Mouse (Mus musculus) T-helper 2 cell (primary cell): ENCODE measurements around the gene Dcaf10.
"Not testable (repeated sequence)": the region's sequence is repeated elsewhere in the genome, so short reads cannot be mapped to it uniquely, and the experiment has no call there.

Experiments used
- in situ Hi-C: fragments of 300-600 bp; cut with MboI, MseI; formaldehyde crosslinking; loops from one replicate; pipeline ENCODE4 v1.15.1; 2025; ENCODE audit warnings: high pct_unique_total_duplicates

Gene Dcaf10

GRCm38 (mm10) chr4:45341669-45342249, at the start of gene Dcaf10:
TSS of gene Dcaf10 (plus strand) at chr4:45342101.
- in situ Hi-C loops: no loop called here

DNA sequence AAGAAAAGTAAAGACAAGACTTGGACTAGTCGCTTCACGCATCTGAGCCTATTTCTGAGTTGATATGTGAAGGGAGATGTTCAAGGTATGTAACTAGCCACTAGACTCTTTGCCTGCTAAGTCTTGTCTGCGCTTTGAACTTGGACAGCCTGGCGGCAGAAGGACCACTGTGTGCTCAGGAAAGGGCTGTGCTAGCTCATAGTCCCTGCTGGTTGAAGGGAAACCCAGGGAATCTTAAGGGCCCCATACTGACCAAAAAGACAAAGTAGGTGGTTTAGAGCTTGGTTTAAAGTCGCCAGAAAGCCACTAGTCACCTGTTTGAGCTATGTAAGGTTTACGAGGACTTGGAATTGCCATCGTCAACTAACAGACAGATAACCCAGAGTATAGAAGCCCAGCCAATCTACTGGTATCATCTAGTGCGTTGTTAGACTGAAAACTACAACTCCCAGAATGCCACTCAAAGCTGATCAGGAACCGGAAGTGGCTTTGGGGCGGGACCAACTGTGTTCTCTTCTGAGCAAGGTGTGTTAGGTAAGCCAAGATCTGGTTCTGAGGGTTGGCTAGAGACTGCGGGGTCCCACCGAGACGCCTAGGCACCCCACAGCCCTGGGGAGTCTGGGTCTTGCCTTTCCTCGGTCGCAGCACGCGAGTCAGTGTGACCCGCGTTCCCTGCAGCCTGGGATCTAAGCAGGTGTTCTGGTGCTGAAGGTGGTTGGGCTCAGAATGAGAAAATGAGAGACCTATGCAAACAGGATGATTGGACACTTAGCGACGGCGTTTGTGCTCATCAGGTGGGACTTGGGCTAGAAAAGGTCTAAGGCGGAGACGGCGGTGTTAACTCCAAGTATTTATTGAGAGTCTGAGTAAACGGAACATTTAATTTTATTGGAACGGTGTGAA, 45.0 kb upstream of the Dcaf10 start, which contains the start of gene Trmt10b:
TSS of gene Trmt10b (plus strand) at position 466 of the 903 bp plus-strand sequence.
- in situ Hi-C loops: no loop called here

DNA sequence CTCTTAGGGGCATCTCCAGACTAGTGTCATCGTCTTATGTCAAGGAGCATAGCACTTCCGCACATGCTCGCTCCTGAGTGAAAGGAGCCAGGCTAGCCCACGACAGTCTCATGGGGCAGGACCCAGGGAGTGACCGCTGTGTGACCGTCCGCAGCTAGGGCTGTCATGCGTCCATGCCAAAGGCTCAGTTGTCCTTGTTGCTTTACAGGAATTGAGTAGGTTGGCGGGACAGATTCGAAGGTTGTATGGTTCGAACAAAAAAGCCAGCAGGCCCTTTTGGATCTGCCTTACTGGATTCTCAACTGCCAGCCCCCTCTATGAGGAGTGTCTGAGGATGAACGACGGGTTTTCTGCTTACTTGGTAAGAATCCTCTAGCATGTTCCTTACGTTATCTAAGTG, 36.4 kb upstream of the Dcaf10 start:
- in situ Hi-C loops: no loop called here

- in situ Hi-C loops: no loop called here
These were observed 33.9 kb upstream of the Dcaf10 start for GRCm38 (mm10) chr4:45308046-45308445.

- in situ Hi-C loops: no loop called here
These were observed 33.3 kb upstream of the Dcaf10 start for GRCm38 (mm10) chr4:45308606-45309005.

DNA sequence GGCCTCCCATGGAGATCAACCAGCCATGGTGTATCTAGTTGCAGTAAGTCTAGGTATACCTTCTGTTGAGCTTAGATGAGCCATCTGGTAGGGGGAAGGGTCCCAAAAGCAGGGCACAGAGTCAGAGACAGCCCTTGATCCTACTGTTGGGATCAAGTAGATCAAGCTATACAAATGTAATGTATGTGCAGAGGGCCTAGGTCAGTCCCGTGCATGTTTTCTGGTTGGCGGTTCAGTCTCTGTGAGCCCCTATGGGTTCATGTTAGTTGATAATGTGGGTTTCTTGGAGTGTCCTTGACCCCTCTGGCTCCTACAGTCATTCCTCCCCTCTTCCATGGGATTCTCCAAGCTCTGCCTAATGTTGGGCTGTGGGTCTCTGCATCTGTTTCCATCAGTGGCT, 30.8 kb upstream of the Dcaf10 start:
- in situ Hi-C loops: loop anchor here (10.0 kb wide), 1 partner anchor 296 kb away; the partner anchor contains the start of genes Polr1e and Zbtb5

DNA sequence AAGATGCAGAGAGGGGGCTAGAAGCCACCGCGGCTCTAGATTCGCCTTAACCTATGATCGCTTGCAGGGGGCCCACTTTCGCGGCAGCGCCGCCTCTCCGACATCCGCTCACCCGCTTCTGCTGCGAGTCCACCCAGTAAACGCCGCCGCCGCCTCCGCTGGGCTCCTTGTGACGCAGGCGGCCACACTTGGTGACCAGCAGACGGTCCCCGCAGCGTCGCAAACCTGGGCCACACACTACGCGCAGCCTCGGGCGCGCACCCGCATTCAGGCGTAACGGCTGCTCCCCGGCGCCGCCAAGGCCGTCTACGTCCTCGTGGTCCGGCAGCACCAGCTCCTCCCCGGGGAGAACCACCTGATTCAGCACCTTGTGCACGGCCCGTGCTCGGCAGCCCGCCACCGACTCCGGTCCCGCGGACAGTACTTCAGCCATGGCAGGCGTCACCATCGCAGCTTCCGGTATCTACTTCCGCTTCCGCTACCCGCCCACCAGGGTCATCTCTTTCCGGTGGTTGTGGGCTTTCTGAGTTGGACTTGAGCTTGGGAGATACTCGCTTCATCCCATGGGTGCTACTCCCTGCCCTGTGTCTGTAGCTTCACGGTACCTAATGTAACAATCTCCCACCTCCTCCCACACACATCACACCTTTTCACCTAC, 21.6 kb upstream of the Dcaf10 start:
- in situ Hi-C loops: no loop called here

GRCm38 (mm10) chr4:45331139-45331538, 10.8 kb upstream of the Dcaf10 start:
- in situ Hi-C loops: no loop called here

DNA sequence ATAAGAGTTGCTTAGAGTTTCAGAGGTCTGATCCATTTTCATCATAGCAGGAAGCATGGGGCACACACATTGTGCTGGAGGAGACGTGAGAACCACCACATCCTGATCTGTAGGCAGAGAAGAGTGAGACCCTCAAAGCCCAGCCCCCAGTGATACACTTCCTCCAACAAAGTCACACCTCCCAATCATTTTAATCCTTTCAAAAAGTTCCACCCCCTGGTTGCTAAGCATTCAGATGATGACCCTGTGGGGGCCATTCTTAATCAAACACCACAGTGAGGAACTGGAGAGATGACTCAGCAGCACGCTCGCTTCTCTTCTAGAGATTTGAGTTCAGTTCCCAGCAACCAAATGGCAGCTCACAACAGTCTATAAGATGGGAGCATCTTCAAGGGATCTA, 9.4 kb upstream of the Dcaf10 start:
- in situ Hi-C loops: no loop called here

DNA sequence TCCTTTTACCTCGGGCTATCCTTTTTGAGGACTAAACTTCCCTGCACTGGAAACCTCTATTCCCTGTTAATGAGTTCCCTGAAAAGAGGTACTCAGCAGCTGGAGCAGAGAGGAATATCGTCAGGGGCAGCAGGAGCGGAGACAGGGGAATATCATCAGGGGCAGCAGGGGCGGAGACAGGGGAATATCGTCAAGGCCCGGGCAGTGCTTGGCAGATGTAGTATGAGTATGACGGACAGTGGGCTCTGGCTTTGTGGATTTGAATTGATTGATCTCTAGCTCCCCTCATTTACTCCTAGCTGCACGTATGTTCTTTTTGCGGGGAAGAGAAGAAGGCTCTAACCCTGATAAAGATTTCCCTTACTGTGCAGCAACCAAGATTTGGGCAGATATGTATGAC, 675 bp upstream of the Dcaf10 start:
- in situ Hi-C loops: no loop called here

DNA sequence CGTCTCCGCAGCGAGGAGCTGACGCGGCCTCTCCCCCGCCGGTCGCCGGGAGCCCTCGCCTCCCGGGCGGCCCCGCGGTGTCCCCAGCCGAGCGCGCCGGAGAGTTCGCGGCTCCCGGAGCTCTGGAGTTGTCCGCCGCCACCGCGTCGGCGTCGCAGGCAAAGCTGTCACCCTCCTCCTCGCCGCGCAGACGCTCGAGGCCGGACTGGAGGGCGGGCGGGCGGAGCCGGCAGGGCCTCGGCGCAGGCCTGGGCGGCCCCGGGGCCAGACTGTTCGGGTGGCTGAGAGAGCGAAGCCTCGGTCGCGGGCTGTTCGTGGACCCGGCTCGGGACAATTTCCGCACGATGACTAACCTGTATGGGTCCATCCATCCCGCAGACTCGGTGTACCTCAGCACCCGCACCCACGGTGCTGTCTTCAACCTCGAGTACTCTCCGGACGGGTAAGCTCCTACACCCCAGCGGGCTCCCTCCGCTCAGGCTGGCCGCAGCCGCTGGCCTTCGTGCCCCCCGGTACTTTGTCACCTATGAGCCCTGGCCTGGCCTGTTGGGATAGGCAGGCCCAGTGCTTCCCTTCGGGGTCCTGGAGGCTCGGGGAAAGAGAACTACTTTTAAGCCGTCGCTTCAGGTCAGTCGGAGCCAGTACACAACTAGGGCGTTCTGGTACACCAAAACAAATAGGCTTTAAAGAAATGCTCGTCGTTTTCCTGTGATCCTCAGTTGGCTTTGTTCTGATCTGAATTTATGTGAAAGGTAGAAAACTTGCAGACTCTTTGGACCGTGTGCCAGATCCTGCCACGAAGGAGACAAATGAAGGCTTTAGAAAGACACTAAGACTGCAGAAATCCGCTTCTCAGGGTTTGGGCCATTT, 620 bp downstream of the Dcaf10 start, which contains the start of gene Exosc3:
TSS of gene Exosc3 (minus strand) at position 447 of the 870 bp plus-strand sequence.
- in situ Hi-C loops: no loop called here

DNA sequence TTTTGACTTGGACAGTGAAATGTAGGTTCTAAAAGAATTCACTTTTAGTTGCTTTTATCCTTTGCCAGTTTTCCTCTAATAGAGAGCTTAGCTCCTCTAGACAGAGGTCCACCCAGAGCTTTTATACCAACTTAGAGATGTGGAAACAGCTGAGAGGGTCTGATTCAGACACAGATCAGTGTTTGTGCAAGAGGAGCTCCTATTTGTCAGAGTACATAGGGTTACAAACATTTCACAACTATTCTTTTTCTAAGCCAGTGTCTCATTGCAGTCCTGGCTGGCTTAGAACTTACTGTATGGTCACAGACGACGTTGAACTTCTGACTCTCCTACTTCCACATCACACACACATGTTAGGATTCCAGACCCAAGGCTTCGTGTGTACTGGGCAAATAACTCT, 14.8 kb downstream of the Dcaf10 start:
- in situ Hi-C loops: no loop called here

DNA sequence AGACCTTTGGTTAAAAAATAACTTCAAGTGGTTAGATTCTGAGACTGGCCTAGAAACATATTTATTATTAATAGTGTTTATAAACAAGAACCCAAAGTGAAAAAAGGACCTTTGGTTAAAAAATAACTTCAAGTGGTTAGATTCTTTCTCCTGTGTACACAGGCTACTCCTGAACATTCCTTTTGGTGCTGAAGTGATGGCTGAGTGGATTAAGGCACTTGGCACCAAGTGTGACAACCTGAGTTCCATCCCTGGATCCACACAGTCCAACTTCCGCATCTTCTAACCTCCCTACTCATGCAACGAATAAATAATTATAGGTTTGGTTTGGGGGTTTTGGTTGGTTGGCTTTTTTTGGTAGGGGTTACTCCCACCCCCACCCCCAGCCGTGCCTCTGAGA, 29.4 kb downstream of the Dcaf10 start:
- in situ Hi-C loops: no loop called here

- in situ Hi-C loops: no loop called here
These were observed 33.0 kb downstream of the Dcaf10 start for GRCm38 (mm10) chr4:45374879-45375278.

DNA sequence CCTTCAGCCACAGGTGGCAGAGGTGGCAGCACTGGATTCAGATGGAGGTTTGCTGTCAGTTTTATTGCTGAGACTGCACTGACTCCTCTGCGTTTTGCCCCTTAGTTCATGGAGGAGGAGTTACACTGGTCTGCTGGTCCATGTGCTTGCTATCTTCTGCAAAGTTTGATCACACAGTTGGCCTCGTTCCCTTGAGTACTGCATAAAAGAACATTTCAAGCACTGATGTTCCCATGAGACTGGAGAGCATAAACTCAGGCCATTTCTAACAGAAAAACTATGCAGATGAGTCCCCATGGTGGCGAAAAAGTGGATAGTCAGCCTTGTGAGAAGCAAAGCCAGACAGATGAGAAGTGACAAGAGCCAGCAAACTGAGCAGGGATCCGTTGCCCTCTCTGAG, 34.7 kb downstream of the Dcaf10 start:
- in situ Hi-C loops: no loop called here

DNA sequence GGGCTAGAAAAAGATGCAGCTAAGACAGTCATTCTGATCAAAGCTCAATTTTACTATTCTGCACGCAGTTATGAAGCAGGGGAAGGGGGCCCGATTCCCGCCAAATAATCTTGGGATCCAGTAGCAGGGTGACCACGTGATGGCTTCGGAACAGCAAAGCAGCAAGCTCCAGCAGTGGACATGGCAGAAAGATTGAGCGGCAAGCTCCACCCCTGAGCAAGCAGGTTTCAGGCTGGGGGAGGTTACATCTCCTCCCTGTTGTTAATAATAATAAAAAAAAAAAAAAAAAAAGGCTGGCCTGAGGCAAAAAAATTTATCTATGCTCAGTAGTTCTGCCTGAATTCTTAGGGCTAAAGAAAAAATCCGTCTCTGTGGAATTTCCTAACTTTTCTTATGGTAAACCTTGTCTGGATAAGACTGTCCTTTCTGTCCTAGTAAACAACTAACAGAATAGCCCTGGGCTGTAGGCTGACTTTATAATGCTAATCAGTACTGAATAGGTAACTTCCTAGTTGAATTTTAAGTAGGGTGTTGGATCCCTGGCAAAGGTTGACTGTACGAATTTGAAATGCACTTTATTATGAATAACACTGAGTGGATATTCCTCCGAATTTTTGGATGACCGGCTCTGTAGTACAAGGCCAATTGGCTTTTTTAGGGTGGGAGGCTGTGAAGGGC, 39.1 kb downstream of the Dcaf10 start:
- in situ Hi-C loops: not testable (repeated sequence)

- in situ Hi-C loops: not testable (repeated sequence)
These were observed 40.2 kb downstream of the Dcaf10 start for GRCm38 (mm10) chr4:45382133-45382532.

DNA sequence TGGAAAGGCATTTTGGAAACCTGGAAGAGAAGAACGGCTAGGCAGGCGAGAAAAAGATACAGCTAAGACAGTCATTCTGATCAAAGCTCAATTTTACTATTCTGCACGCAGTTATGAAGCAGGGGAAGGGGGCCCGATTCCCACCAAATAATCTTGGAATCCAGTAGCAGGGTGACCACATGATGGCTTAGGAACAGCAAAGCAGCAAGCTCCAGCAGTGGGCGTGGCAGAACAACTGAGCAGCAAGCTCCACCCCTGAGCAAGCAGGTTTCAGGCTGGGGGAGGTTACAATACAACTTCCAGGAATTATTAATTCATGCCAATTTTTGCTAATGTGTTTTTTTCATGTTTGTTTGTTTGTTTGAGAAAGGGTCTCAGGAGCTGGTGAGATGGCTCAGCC, 45.4 kb downstream of the Dcaf10 start:
- in situ Hi-C loops: not testable (repeated sequence)

- in situ Hi-C loops: no loop called here
These were observed 50.2 kb downstream of the Dcaf10 start for GRCm38 (mm10) chr4:45392099-45392498.

GRCm38 (mm10) chr4:45392572-45392971, 50.7 kb downstream of the Dcaf10 start:
- in situ Hi-C loops: no loop called here

GRCm38 (mm10) chr4:45392994-45393393, 51.1 kb downstream of the Dcaf10 start:
- in situ Hi-C loops: no loop called here
